Mouse (Mus musculus) heart, postnatal 0 days (tissue): Measurements from ENCODE around the gene Ccr1l1. TPM values are rescaled to one million over a fixed set of nuclear protein-coding genes. Genes with fewer than 3 reads are reported as not detected.
A peak's percentile ranks its signal among the peaks of the same experiment; 100 is the strongest.

Experiments used
- ATAC-seq: fragments of 200-750 bp; cut with Nextera tagmentation; 2 replicates; pipeline ENCODE4 v1.8.0; 2017; ENCODE audit warnings: low read depth, moderate number of reproducible peaks, moderate library complexity; ENCODE audit not compliant: insufficient read depth
- DNase-seq: peaks from one replicate; pipeline ENCODE4 v3.0.0-alpha.2; 2016; ENCODE audit warnings: low spot score
- H3K27ac ChIP-seq: fragments of 300-500 bp; sonication (generic); 2 replicates; pipeline ENCODE4 v1.5.1; 2014; ENCODE audit warnings: low read depth, mild to moderate bottlenecking
- H3K27me3 ChIP-seq: fragments of 300-500 bp; sonication (generic); 2 replicates; pipeline ENCODE4 v1.6.1; 2014; ENCODE audit warnings: low read length, mixed read lengths; ENCODE audit not compliant: control insufficient read depth, insufficient read depth
- H3K36me3 ChIP-seq: fragments of 300-500 bp; sonication (generic); replicated peaks from 2 replicates; pipeline ENCODE4 v1.6.1; 2014; ENCODE audit warnings: low read length, mixed read lengths; ENCODE audit not compliant: control insufficient read depth, insufficient read depth
- H3K4me1 ChIP-seq: fragments of 300-500 bp; sonication (generic); 2 replicates; pipeline ENCODE4 v1.6.1; 2014; ENCODE audit warnings: antibody characterized with exemption; ENCODE audit not compliant: control insufficient read depth, insufficient read depth
- H3K4me2 ChIP-seq: fragments of 300-500 bp; sonication (generic); 2 replicates; pipeline ENCODE4 v1.6.1; 2014; ENCODE audit warnings: low read depth, mild to moderate bottlenecking, low read length, moderate library complexity
- H3K4me3 ChIP-seq: fragments of 300-500 bp; sonication (generic); 2 replicates; pipeline ENCODE4 v1.5.1; 2014; ENCODE audit warnings: low read depth, low read length
- H3K9ac ChIP-seq: fragments of 300-500 bp; sonication (generic); replicated peaks from 2 replicates; pipeline ENCODE4 v1.6.1; 2014; ENCODE audit warnings: low read depth, low read length, mixed read lengths
- H3K9me3 ChIP-seq: fragments of 300-500 bp; sonication (generic); replicated peaks from 2 replicates; pipeline ENCODE4 v1.6.1; 2016; ENCODE audit warnings: low read length; ENCODE audit not compliant: control insufficient read depth
- CTCF ChIP-seq: IDR thresholded peaks from 2 replicates; pipeline ENCODE4 v1.5.1; 2016; ENCODE audit warnings: antibody characterized with exemption, control low read depth, low read depth
- EP300 ChIP-seq: IDR thresholded peaks from 2 replicates; pipeline ENCODE4 v1.6.1; 2016; ENCODE audit warnings: antibody characterized with exemption, low read depth
- WGBS: fragments of 180-500 bp; shearing (Covaris S2); extraction: QIAGEN DNeasy Blood & Tissue Kit; methylation state at CpG from one replicate; pipeline ENCODE4 v1.1.7; 2014; 5-methylcytosine and 5-hydroxymethylcytosine counted together
- polyA plus RNA-seq: library from polyadenylated mRNA; unstranded; fragments of >200 nt; fragmentation: Nextera tagmentation; extraction: Ambion mirVana; gene quantifications from 2 replicates; pipeline ENCODE4 v1.2.1, GENCODE M21; 2015
- total RNA-seq: library from RNA; depleted of rRNA; stranded (reverse); fragments of >200 nt; gene quantifications from 2 replicates; pipeline ENCODE4 v1.2.3, GENCODE M21; 2014; ENCODE audit warnings: low replicate concordance

Gene Ccr1l1
- total and polyA plus RNA-seq, 2 experiments from 2014 or later = not detected

DNA sequence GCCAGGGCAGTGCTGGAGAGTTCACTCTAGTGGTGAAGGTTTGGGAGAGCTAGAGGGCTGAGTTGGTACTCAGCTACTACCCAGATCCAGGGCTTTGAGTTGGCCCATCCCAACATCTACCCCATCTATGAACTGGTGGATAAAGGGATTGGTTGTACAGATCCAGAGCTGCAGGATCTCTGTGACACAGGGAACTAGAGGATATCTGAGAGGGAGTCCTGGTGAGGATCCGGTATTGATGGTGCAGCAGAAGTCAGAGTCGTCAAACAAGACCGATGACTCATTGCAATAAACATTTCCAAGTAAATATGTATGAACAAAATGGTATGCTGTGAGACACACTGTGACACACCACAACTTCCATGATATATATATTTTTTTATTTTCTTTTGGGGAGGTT is 47.3 kb downstream of the Ccr1l1 start:
- no peak overlapping the region for H3K4me2 ChIP-seq
- TF ChIP-seq EP300 (no peak), CTCF (no peak)
- H3K9me3 ChIP-seq = no peaks in the 10 kb centered on the region
- H3K27me3 ChIP-seq = no peaks in the 10 kb centered on the region
- H3K4me3 ChIP-seq = no peak overlapping the region
- H3K27ac ChIP-seq = no peak overlapping the region
- 83% methylated on average over 3 of the region's 3 CpGs for WGBS
- no peaks in the 10 kb centered on the region for H3K36me3 ChIP-seq
- no peak overlapping the region for H3K9ac ChIP-seq
- ATAC-seq (no peak), DNase-seq (no peak)
- no peaks in the 10 kb centered on the region; the same call in 1 of the 2 replicates for H3K4me1 ChIP-seq

DNA sequence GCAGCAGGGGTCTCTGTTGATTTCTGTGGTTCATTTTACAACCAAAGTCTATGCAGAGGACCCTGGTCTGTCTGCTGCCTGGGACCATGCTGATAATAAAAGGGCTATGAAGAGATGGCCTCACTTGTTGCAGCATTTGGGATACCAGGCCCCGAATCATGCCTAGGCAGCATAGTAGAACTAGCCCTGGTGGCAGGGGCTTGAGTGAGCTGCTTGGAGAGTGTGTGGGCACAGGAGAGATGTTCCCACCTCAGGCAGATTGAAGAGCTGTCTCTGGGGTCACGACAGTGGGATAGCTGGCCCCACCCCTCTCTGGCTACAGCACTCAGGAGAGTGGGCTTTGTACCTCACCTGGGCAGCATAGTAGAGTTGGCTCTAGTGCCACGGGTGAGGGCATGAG is 47.7 kb downstream of the Ccr1l1 start:
- DNase-seq (no peak), ATAC-seq (no peak)
- Histone ChIP-seq H3K36me3 (no peaks in the 10 kb centered on the region), H3K27me3 (no peaks in the 10 kb centered on the region), H3K9ac (no peak overlapping the region), H3K4me2 (no peak overlapping the region), H3K9me3 (no peaks in the 10 kb centered on the region), H3K4me3 (no peak overlapping the region), H3K4me1 (no peaks in the 10 kb centered on the region; the same call in 1 of the 2 replicates), H3K27ac (no peak overlapping the region)
- WGBS = 71% methylated on average over 3 of the region's 3 CpGs
- no peak for TF ChIP-seq CTCF
- TF ChIP-seq EP300 = no peak

DNA sequence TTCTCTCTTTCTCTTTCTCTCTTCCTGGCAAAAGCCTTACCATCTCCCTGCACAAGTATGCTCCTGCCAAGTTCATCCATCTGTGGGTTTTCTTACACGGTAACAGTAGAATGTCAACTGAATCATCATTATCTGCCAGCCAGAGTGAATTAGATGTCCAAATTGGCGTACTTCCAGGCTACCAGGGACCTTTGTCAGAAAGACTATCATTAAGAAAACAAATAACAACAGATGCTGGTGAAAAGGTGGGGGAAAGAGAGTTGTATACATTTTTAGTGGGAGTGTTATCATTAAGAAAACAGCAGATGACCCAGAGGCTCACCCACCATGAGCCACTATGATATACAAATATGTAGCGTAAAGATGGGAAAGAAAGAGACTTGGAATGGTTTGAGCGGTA is 48.3 kb downstream of the Ccr1l1 start:
- WGBS = 58% methylated on average over 4 of the region's 4 CpGs
- no peaks in the 10 kb centered on the region for H3K36me3 ChIP-seq

DNA sequence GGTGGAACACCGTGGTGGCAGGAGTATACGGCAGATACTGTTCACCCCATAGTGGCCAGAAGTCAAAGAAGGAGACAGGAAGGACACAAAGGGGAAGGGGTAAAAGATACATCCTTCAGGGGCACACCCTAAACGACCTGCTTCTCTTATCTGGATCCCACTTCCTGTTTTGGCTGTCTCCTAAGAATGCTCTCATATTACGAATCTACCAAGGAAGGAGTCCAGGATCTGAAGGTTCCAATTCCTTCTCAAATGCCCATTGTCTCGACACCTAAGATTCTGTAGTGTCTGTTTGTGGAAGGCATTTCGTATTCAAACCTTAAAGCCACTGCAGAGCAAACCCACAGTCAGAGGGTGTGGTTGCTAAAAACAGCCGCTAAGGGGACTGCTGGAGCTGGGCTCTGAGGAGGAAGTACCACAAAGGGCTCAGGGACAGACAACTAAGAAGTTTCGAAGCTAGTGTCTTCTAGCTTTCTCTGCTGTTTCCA is 49.4 kb downstream of the Ccr1l1 start:
- Histone ChIP-seq H3K4me3 (peak overlapping the region; percentile 1; the same call in 1 of the 2 replicates), H3K9ac (no peak overlapping the region), H3K36me3 (no peaks in the 10 kb centered on the region), H3K9me3 (no peaks in the 10 kb centered on the region), H3K4me2 (peak overlapping the region; percentile 41; the same call in 1 of the 2 replicates), H3K27me3 (no peaks in the 10 kb centered on the region), H3K4me1 (no peaks in the 10 kb centered on the region; the same call in 1 of the 2 replicates), H3K27ac (peak overlapping the region; percentile 65)
- no peak for TF ChIP-seq EP300
- peak; percentile 30 for TF ChIP-seq CTCF
- DNase-seq (peak; percentile 30), ATAC-seq (no peak)
- 20% methylated on average over 8 of the region's 8 CpGs for WGBS

More for the DNA sequence above, 48.3 kb downstream of the Ccr1l1 start:
- Histone ChIP-seq H3K27ac (no peak overlapping the region), H3K4me3 (no peak overlapping the region), H3K4me2 (no peak overlapping the region), H3K9me3 (no peaks in the 10 kb centered on the region), H3K4me1 (no peaks in the 10 kb centered on the region; the same call in 1 of the 2 replicates), H3K9ac (no peak overlapping the region), H3K27me3 (no peaks in the 10 kb centered on the region)
- ATAC-seq = no peak
- TF ChIP-seq CTCF (no peak), EP300 (no peak)
- no peak for DNase-seq

DNA sequence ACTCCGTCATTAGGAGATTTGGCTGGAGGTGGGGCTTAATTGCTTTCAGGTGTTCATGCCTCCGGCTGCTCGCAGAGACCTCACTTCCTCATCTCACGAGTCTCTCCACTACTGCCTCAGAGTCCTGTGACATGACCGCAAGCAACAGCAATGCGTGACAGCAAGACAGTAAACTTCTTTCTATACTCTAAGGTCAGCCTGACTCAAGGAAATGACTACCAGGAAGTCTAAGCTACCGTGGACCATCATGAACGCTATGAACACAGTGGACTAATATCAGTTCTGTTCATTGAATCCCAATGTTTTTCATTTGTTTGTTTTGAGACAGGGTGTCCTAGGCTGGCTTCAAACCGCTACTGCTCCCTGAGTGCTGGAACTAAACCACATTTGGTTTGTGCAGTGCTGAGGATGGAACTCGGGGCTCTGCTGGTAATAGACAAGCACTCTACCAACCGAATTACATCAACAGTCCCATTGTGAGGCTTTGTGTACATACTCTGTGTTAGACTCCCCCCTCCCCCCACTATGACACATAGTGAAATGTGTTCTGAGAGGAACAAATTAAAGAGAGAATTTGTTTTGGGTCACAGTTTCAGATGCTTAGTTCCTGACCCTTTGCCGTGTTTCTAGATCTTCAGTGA is 50.0 kb downstream of the Ccr1l1 start:
- peak overlapping the region; percentile 65; the same call in 1 of the 2 replicates for H3K27ac ChIP-seq
- no peaks in the 10 kb centered on the region for H3K36me3 ChIP-seq
- no peaks in the 10 kb centered on the region for H3K9me3 ChIP-seq
- H3K4me3 ChIP-seq = no peak overlapping the region; the same call in 1 of the 2 replicates
- H3K4me2 ChIP-seq = peak overlapping the region; percentile 41; the same call in 1 of the 2 replicates
- ATAC-seq (no peak), DNase-seq (no peak)
- WGBS = 65% methylated on average over 12 of the region's 12 CpGs
- TF ChIP-seq CTCF (no peak), EP300 (no peak)
- H3K9ac ChIP-seq = no peak overlapping the region
- H3K27me3 ChIP-seq = no peaks in the 10 kb centered on the region
- no peaks in the 10 kb centered on the region; the same call in 1 of the 2 replicates for H3K4me1 ChIP-seq
